Mouse (Mus musculus) embryonic facial prominence, embryonic 11.5 days (tissue): Measurements from ENCODE around the gene Me3. TPM values are rescaled to one million over a fixed set of nuclear protein-coding genes. Genes with fewer than 3 reads are reported as not detected.

Source experiments
- ATAC-seq: fragments of 200-750 bp; cut with Nextera tagmentation; replicated peaks from 2 replicates; pipeline ENCODE4 v1.8.0; 2017; ENCODE audit warnings: low read depth; ENCODE audit not compliant: insufficient number of reproducible peaks, low FRiP score, low TSS enrichment
- DNase-seq: peaks from one replicate; pipeline ENCODE4 v3.0.0-alpha.2; 2015; ENCODE audit warnings: low spot score
- H3K27ac ChIP-seq: fragments of 300-500 bp; sonication (generic); replicated peaks from 2 replicates; pipeline ENCODE4 v1.5.1; 2014; ENCODE audit warnings: mild to moderate bottlenecking, low read depth, low read length, control low read depth
- H3K27me3 ChIP-seq: fragments of 300-500 bp; sonication (generic); 2 replicates; pipeline ENCODE4 v1.6.1; 2014; ENCODE audit warnings: mild to moderate bottlenecking, low read length, moderate library complexity, mixed read lengths; ENCODE audit not compliant: control insufficient read depth, insufficient read depth
- H3K36me3 ChIP-seq: fragments of 300-500 bp; sonication (generic); replicated peaks from 2 replicates; pipeline ENCODE4 v1.6.1; 2014; ENCODE audit warnings: low read depth, mild to moderate bottlenecking, low read length, moderate library complexity, mixed read lengths; ENCODE audit not compliant: control insufficient read depth, insufficient read depth
- H3K4me1 ChIP-seq: fragments of 300-500 bp; sonication (generic); 2 replicates; pipeline ENCODE4 v1.6.1; 2014; ENCODE audit warnings: low read length, mixed read lengths; ENCODE audit not compliant: control insufficient read depth, insufficient read depth
- H3K4me2 ChIP-seq: fragments of 300-500 bp; sonication (generic); 2 replicates; pipeline ENCODE4 v1.6.1; 2014; ENCODE audit warnings: low read depth, mild to moderate bottlenecking, control low read depth, low read length, moderate library complexity
- H3K4me3 ChIP-seq: fragments of 300-500 bp; sonication (generic); 2 replicates; pipeline ENCODE4 v1.5.1; 2014; ENCODE audit warnings: low read depth, low read length, control low read depth
- H3K9ac ChIP-seq: fragments of 300-500 bp; sonication (generic); replicated peaks from 2 replicates; pipeline ENCODE4 v1.6.1; 2014; ENCODE audit warnings: mild to moderate bottlenecking, control low read depth, low read length
- H3K9me3 ChIP-seq: fragments of 300-500 bp; sonication (generic); replicated peaks from 2 replicates; pipeline ENCODE4 v1.6.1; 2016; ENCODE audit warnings: mild to moderate bottlenecking, low read length, inconsistent platforms, mixed read lengths; ENCODE audit not compliant: control insufficient read depth
- WGBS: fragments of 180-500 bp; shearing (Covaris S2); extraction: QIAGEN DNeasy Blood & Tissue Kit; methylation state at CpG from one replicate; pipeline ENCODE4 v1.1.7; 2014; 5-methylcytosine and 5-hydroxymethylcytosine counted together
- polyA plus RNA-seq: library from polyadenylated mRNA; unstranded; fragments of >200 nt; fragmentation: Nextera tagmentation; extraction: Ambion mirVana; gene quantifications from 2 replicates; pipeline ENCODE4 v1.2.1, GENCODE M21; 2014

Gene Me3
- polyA plus RNA-seq, 1 experiment from 2014 or later, result 0.77 TPM

- Histone ChIP-seq H3K27me3 (no peaks in the 10 kb centered on the region), H3K4me3 (no peak overlapping the region), H3K9me3 (no peaks in the 10 kb centered on the region), H3K36me3 (no peaks in the 10 kb centered on the region), H3K27ac (no peak overlapping the region), H3K4me2 (no peak overlapping the region), H3K4me1 (no peaks in the 10 kb centered on the region), H3K9ac (no peak overlapping the region)
- ATAC-seq (no peak), DNase-seq (peak; percentile 95)
- 33% methylated on average over 15 of the region's 15 CpGs for WGBS
Observed at GRCm38 (mm10) chr7:89841670-89842403, 209.6 kb downstream of the Me3 start.

GRCm38 (mm10) chr7:89842404-89842715 lies 210.2 kb downstream of the Me3 start:
- ATAC-seq (no peak), DNase-seq (no peak)
- no peaks in the 10 kb centered on the region for H3K4me1 ChIP-seq
- no peak overlapping the region for H3K9ac ChIP-seq
- WGBS, result 91% methylated on average over 5 of the region's 5 CpGs
- H3K27ac ChIP-seq, result no peak overlapping the region
- H3K4me3 ChIP-seq, result no peak overlapping the region
- no peaks in the 10 kb centered on the region for H3K36me3 ChIP-seq
- H3K27me3 ChIP-seq, result no peaks in the 10 kb centered on the region
- no peak overlapping the region for H3K4me2 ChIP-seq
- no peaks in the 10 kb centered on the region for H3K9me3 ChIP-seq

GRCm38 (mm10) chr7:89843121-89843520 lies 210.9 kb downstream of the Me3 start:
- Histone ChIP-seq H3K27ac (no peak overlapping the region), H3K4me2 (no peak overlapping the region), H3K4me1 (no peaks in the 10 kb centered on the region), H3K27me3 (no peaks in the 10 kb centered on the region), H3K4me3 (no peak overlapping the region), H3K9me3 (no peaks in the 10 kb centered on the region), H3K9ac (no peak overlapping the region), H3K36me3 (no peaks in the 10 kb centered on the region)
- ATAC-seq (no peak), DNase-seq (no peak)
- WGBS, result 67% methylated on average over 6 of the region's 6 CpGs

- no peak for ATAC-seq
- WGBS, result 32% methylated on average over 6 of the region's 6 CpGs
- Histone ChIP-seq H3K9me3 (no peaks in the 10 kb centered on the region), H3K9ac (no peak overlapping the region), H3K27ac (no peak overlapping the region), H3K4me2 (no peak overlapping the region), H3K36me3 (no peaks in the 10 kb centered on the region), H3K4me1 (no peaks in the 10 kb centered on the region), H3K27me3 (no peaks in the 10 kb centered on the region), H3K4me3 (no peak overlapping the region)
- DNase-seq, result peak; percentile 35
Observed at GRCm38 (mm10) chr7:89843533-89843932, 211.3 kb downstream of the Me3 start.

GRCm38 (mm10) chr7:89845669-89846068 lies 213.5 kb downstream of the Me3 start:
- no peaks in the 10 kb centered on the region for H3K36me3 ChIP-seq
- no peak overlapping the region for H3K4me3 ChIP-seq
- ATAC-seq, result no peak
- H3K27me3 ChIP-seq, result no peaks in the 10 kb centered on the region
- H3K9me3 ChIP-seq, result no peaks in the 10 kb centered on the region
- H3K27ac ChIP-seq, result no peak overlapping the region
- H3K9ac ChIP-seq, result no peak overlapping the region
- no peak overlapping the region for H3K4me2 ChIP-seq
- no peak for DNase-seq
- no peaks in the 10 kb centered on the region for H3K4me1 ChIP-seq
- WGBS, result 75% methylated on average over 4 of the region's 4 CpGs

- H3K4me3 ChIP-seq, result no peak overlapping the region
- no peak overlapping the region for H3K27ac ChIP-seq
- H3K9ac ChIP-seq, result no peak overlapping the region
- DNase-seq (no peak), ATAC-seq (no peak)
- no peaks in the 10 kb centered on the region for H3K27me3 ChIP-seq
- no peak overlapping the region for H3K4me2 ChIP-seq
- no peaks in the 10 kb centered on the region for H3K36me3 ChIP-seq
- H3K4me1 ChIP-seq, result no peaks in the 10 kb centered on the region
- no peaks in the 10 kb centered on the region for H3K9me3 ChIP-seq
- WGBS, result 86% methylated on average over 3 of the region's 3 CpGs
Observed at GRCm38 (mm10) chr7:89850510-89850909, 218.3 kb downstream of the Me3 start.

- no peaks in the 10 kb centered on the region for H3K27me3 ChIP-seq
- H3K27ac ChIP-seq, result no peak overlapping the region
- DNase-seq, result no peak
- no peak overlapping the region for H3K9ac ChIP-seq
- no peaks in the 10 kb centered on the region for H3K4me1 ChIP-seq
- H3K9me3 ChIP-seq, result no peaks in the 10 kb centered on the region
- H3K4me3 ChIP-seq, result no peak overlapping the region
- ATAC-seq, result no peak
- no peaks in the 10 kb centered on the region for H3K36me3 ChIP-seq
- H3K4me2 ChIP-seq, result no peak overlapping the region
- WGBS, result 78% methylated on average over 10 of the region's 10 CpGs
Observed at GRCm38 (mm10) chr7:89852158-89853095, 220.2 kb downstream of the Me3 start.

GRCm38 (mm10) chr7:89853131-89853530 lies 220.9 kb downstream of the Me3 start:
- Histone ChIP-seq H3K36me3 (no peaks in the 10 kb centered on the region), H3K9ac (no peak overlapping the region), H3K9me3 (no peaks in the 10 kb centered on the region), H3K4me1 (no peaks in the 10 kb centered on the region), H3K27ac (no peak overlapping the region), H3K27me3 (no peaks in the 10 kb centered on the region), H3K4me2 (no peak overlapping the region), H3K4me3 (no peak overlapping the region)
- ATAC-seq (no peak), DNase-seq (no peak)
- WGBS, result 90% methylated on average over 5 of the region's 5 CpGs
